Mouse (Mus musculus) E14TG2a.4 (cell line): ENCODE results near the gene Notum.

Source experiments
- H3K27me3 ChIP-seq: 2 replicates; pipeline ENCODE4 v1.6.1; 2014; ENCODE audit warnings: low read length, control low read depth; ENCODE audit not compliant: insufficient read depth
- H3K36me3 ChIP-seq: 2 replicates; pipeline ENCODE4 v1.6.1; 2014; ENCODE audit warnings: low read length, control low read depth; ENCODE audit not compliant: insufficient read depth
- H3K4me1 ChIP-seq: replicated peaks from 2 replicates; pipeline ENCODE4 v1.6.1; 2014; ENCODE audit warnings: low read depth, low read length, control low read depth
- H3K4me3 ChIP-seq: replicated peaks from 2 replicates; pipeline ENCODE4 v1.5.1; 2014; ENCODE audit warnings: mild to moderate bottlenecking, low read length
- H3K9me3 ChIP-seq: 2 replicates; pipeline ENCODE4 v1.6.1; 2014; ENCODE audit warnings: low read length, control low read depth
- CTCF ChIP-seq: conservative IDR thresholded peaks from 2 replicates; pipeline ENCODE4 v1.5.1; 2014; ENCODE audit warnings: low read length
- NANOG ChIP-seq: IDR thresholded peaks from 2 replicates; pipeline ENCODE4 v1.6.1; 2014; ENCODE audit warnings: borderline replicate concordance, low read length, mixed read lengths
- POU5F1 ChIP-seq: IDR thresholded peaks from 2 replicates; pipeline ENCODE4 v1.6.1; 2014; ENCODE audit warnings: low read length, borderline replicate concordance

Gene Notum

DNA sequence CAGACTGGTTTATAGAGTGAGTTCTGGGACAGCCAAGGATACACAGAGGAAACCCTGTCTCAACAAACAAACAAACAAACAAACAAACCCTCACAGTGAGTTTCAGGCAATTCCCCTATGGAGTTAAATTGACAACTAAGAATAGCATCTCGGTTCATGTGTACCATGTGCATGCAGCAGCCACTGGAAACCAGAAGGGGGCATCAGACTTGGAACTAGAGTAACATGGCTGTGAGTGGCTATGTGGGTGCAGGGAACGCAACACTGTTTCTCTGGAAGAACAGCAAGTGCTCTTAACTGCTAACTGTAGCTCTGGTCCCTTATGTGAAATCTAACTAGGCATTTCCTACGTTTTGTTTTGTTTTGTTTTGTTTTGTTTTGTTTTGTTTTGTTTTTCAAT lies 9.1 kb downstream of the Notum start:
- TF ChIP-seq POU5F1 (no peak), NANOG (no peak), CTCF (peak; percentile 85)

GRCm38 (mm10) chr11:120648001-120648476 lies 12.9 kb downstream of the Notum start, which contains the start of gene Myadml2:
Gene Myadml2 (minus strand): TSS chr11:120648158.
- TF ChIP-seq POU5F1 (no peak), NANOG (no peak), CTCF (no peak)
- Histone ChIP-seq H3K36me3 (0 out of 2 replicates have a peak, but pooled peaks cover 3% of the 10 kb centered on the region), H3K4me1 (peaks cover 51% of the 10 kb centered on the region), H3K9me3 (no peaks in the 10 kb centered on the region), H3K4me3 (peak within 1 kb of the TSS; percentile 73), H3K27me3 (peaks cover 25% of the 10 kb centered on the region)

More for the DNA sequence above, 9.1 kb downstream of the Notum start:
- H3K36me3 ChIP-seq, result peaks cover 41% of the 10 kb centered on the region
- H3K9me3 ChIP-seq, result no peaks in the 10 kb centered on the region
- no peak overlapping the region for H3K4me3 ChIP-seq
- H3K4me1 ChIP-seq, result peaks cover 65% of the 10 kb centered on the region
- H3K27me3 ChIP-seq, result peaks cover 12% of the 10 kb centered on the region

DNA sequence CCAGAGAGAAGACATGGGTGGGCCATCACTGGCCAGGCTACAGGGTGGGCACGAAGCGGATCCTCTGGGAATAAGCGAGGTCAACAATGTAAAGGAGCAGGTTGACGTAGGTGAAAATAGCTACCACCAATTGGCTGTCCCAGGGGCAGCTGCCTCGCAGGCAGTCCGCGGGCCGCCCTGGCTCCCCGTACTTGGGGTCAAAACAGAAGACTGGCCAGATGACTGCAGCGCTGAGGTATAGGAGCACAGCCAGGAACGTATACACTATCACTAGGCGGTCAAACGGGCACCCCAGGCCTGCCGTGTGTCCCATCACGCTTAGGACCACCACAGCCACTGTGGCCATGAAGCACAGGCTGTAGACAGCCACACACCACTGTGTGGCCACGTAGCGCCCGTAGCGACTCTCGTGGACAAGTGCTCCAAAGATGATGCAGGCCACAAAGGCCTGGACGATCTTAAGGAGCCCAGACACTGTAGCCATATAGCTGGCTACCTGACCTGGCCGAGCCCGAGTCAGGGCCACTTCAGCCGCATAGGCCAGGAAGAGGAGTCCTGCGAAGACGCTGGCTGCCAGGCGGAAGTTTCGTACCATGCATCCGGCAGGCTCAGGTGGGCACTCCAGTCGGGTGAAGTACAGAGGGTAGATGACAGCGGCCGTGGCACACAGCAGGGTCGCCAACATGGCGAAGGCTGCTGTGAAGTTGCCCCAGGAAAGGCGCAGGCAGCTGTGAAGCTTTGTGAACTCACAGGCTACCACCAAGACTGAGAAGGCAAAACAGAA lies 13.7 kb downstream of the Notum start:
- H3K36me3 ChIP-seq, result peaks cover under 1% of the 10 kb centered on the region; the same call in 1 of the 2 replicates
- no peaks in the 10 kb centered on the region for H3K9me3 ChIP-seq
- peaks cover 33% of the 10 kb centered on the region for H3K27me3 ChIP-seq
- H3K4me1 ChIP-seq, result peaks cover 52% of the 10 kb centered on the region
- peak overlapping the region; percentile 73 for H3K4me3 ChIP-seq
- TF ChIP-seq POU5F1 (no peak), CTCF (no peak), NANOG (no peak)

DNA sequence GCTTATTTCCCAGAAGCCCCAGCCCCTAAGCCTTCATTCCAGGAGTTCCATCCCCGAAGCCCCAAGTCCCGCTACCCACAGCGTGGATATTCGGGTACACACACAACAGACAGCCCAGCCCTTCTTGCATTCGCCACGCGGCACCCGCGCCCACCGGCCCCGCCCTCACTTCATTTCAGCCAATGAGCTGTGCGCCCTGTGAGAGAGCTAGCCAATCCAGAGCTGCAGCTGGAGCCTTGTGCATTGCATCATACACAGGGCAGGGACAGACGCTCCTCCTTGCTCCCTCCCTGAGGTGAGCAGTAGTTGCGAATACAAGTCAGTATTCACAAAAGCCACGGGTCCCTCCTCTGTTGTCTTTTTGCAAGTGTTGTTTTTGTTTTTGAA lies 17.4 kb downstream of the Notum start, which contains the start of gene Pycr1:
Pycr1 (minus strand) TSS at position 169 of the 387 bp plus-strand sequence.
- Histone ChIP-seq H3K4me3 (peak within 1 kb of the TSS; percentile 82), H3K27me3 (peaks cover 37% of the 10 kb centered on the region), H3K36me3 (peaks cover 37% of the 10 kb centered on the region), H3K9me3 (no peaks in the 10 kb centered on the region), H3K4me1 (peaks cover 64% of the 10 kb centered on the region)
- no peak for TF ChIP-seq CTCF
- no peak for TF ChIP-seq POU5F1
- TF ChIP-seq NANOG, result no peak

DNA sequence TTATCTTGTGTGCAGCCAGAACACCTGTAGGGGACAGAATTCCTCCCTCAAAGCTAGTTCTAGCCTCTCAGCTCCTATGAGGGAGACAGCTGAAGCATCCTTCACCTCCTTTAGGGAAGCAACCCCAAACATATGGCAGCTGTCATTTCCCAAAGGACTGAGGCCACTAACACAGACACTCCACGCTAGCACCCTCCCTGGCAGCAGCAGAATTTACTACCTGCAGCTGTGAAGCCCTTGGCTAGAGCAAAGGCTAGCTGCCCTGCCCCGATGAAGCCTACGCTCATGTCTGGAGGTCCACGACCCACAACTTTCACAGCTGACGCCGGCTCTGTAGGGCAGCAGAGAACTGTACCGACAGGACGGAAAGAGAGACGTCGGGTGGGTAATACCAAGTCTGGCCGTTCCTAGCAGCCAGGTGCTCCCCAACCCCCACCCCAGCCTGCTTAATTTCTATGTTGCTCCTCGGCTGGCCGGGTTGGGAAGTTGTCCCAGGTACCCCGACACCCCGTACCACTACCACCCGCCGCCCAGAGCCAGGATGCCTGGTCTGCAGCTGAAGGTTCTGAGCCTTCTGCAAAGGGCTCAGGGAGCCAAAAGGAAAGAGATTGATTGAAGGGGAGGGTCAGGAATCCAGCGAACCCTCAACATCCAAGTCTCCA lies 17.9 kb downstream of the Notum start:
- H3K4me3 ChIP-seq, result peak overlapping the region; percentile 82
- TF ChIP-seq NANOG (no peak), POU5F1 (no peak), CTCF (no peak)
- peaks cover 58% of the 10 kb centered on the region for H3K4me1 ChIP-seq
- H3K9me3 ChIP-seq, result no peaks in the 10 kb centered on the region
- H3K36me3 ChIP-seq, result peaks cover 38% of the 10 kb centered on the region
- peaks cover 37% of the 10 kb centered on the region for H3K27me3 ChIP-seq

- TF ChIP-seq POU5F1 (no peak), NANOG (no peak), CTCF (no peak)
- H3K36me3 ChIP-seq, result peaks cover 46% of the 10 kb centered on the region
- H3K4me1 ChIP-seq, result peaks cover 54% of the 10 kb centered on the region
- no peaks in the 10 kb centered on the region for H3K9me3 ChIP-seq
- H3K4me3 ChIP-seq, result peak overlapping the region; percentile 82; the same call in 1 of the 2 replicates
- peaks cover 25% of the 10 kb centered on the region for H3K27me3 ChIP-seq
These were observed 19.1 kb downstream of the Notum start for GRCm38 (mm10) chr11:120641869-120642268.

GRCm38 (mm10) chr11:120641255-120641654 lies 19.7 kb downstream of the Notum start:
- H3K4me1 ChIP-seq, result peaks cover 57% of the 10 kb centered on the region
- peak overlapping the region; percentile 20; the same call in 1 of the 2 replicates for H3K4me3 ChIP-seq
- no peaks in the 10 kb centered on the region for H3K9me3 ChIP-seq
- peaks cover 52% of the 10 kb centered on the region for H3K36me3 ChIP-seq
- peaks cover 19% of the 10 kb centered on the region for H3K27me3 ChIP-seq
- TF ChIP-seq POU5F1 (no peak), NANOG (no peak), CTCF (no peak)

DNA sequence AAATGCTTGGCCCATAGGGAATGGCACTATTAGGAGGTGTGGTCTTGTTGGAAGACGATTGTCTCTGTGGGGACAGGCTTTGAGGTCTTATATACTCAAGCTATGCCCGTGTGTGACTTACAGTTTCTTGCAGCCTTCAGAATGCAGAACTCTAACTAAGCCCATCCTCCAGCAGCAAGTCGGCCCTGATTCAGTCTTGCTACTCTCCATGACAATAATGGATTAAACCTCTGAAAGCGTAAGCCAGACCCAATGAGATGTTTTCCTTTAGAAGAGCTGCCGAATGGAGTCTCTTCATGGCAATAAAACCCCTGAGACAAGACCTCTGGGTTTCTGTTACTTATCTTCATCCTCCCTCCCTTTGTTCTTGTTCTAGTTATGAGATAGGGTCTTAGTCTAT lies 26.2 kb downstream of the Notum start:
- peaks cover 46% of the 10 kb centered on the region for H3K36me3 ChIP-seq
- peak overlapping the region; percentile 95 for H3K4me3 ChIP-seq
- no peaks in the 10 kb centered on the region for H3K9me3 ChIP-seq
- H3K27me3 ChIP-seq, result no peaks in the 10 kb centered on the region
- TF ChIP-seq POU5F1, result no peak
- no peak for TF ChIP-seq CTCF
- no peak for TF ChIP-seq NANOG
- peaks cover 67% of the 10 kb centered on the region for H3K4me1 ChIP-seq
